Mouse (Mus musculus) forebrain, embryonic 12.5 days (tissue): ENCODE measurements around the gene Mrpl55. TPM values are rescaled to one million over a fixed set of nuclear protein-coding genes. Genes with fewer than 3 reads are reported as not detected.

Experiments used
- ATAC-seq: fragments of 200-750 bp; cut with Nextera tagmentation; 2 replicates; pipeline ENCODE4 v1.8.0; 2017; ENCODE audit warnings: moderate TSS enrichment; ENCODE audit not compliant: low FRiP score
- H3K27ac ChIP-seq: fragments of 300-500 bp; sonication (generic); 2 replicates; pipeline ENCODE4 v1.5.1; 2016; ENCODE audit warnings: mild to moderate bottlenecking
- H3K27me3 ChIP-seq: fragments of 300-500 bp; sonication (generic); 2 replicates; pipeline ENCODE4 v1.6.1; 2016; ENCODE audit warnings: mild to moderate bottlenecking
- H3K36me3 ChIP-seq: fragments of 300-500 bp; sonication (generic); replicated peaks from 2 replicates; pipeline ENCODE4 v1.6.1; 2016; ENCODE audit warnings: mild to moderate bottlenecking
- H3K4me1 ChIP-seq: fragments of 300-500 bp; sonication (generic); 2 replicates; pipeline ENCODE4 v1.6.1; 2016
- H3K4me2 ChIP-seq: fragments of 300-500 bp; sonication (generic); 2 replicates; pipeline ENCODE4 v1.6.1; 2016; ENCODE audit warnings: mild to moderate bottlenecking, moderate library complexity
- H3K4me3 ChIP-seq: fragments of 300-500 bp; sonication (generic); replicated peaks from 2 replicates; pipeline ENCODE4 v1.5.1; 2016; ENCODE audit warnings: mild to moderate bottlenecking
- H3K9ac ChIP-seq: fragments of 300-500 bp; sonication (generic); 2 replicates; pipeline ENCODE4 v1.6.1; 2016; ENCODE audit warnings: mild to moderate bottlenecking
- H3K9me3 ChIP-seq: fragments of 300-500 bp; sonication (generic); 2 replicates; pipeline ENCODE4 v1.6.1; 2016
- WGBS: fragments of 180-500 bp; shearing (Covaris S2); methylation state at CpG from one replicate; pipeline ENCODE4 v1.1.7; 2016; 5-methylcytosine and 5-hydroxymethylcytosine counted together
- polyA plus RNA-seq: library from polyadenylated mRNA; unstranded; fragments of >200 nt; fragmentation: Nextera tagmentation; extraction: Ambion mirVana; gene quantifications from 2 replicates; pipeline ENCODE4 v1.2.1, GENCODE M21; 2016

Gene Mrpl55
- polyA plus RNA-seq, 1 experiment from 2014 or later: 88.9 TPM

GRCm38 (mm10) chr11:59170549-59170948 is 31.7 kb upstream of the Mrpl55 start:
- H3K9ac ChIP-seq: no peak overlapping the region
- no peak overlapping the region for H3K4me3 ChIP-seq
- no peaks in the 10 kb centered on the region for H3K4me1 ChIP-seq
- no peaks in the 10 kb centered on the region for H3K36me3 ChIP-seq
- ATAC-seq: no peak
- H3K4me2 ChIP-seq: no peak overlapping the region
- H3K9me3 ChIP-seq: no peaks in the 10 kb centered on the region
- peaks cover 42% of the 10 kb centered on the region for H3K27me3 ChIP-seq
- WGBS: 64% methylated on average over 4 of the region's 4 CpGs
- no peak overlapping the region for H3K27ac ChIP-seq

GRCm38 (mm10) chr11:59174189-59174838 is 28.0 kb upstream of the Mrpl55 start:
- Histone ChIP-seq H3K27me3 (peaks cover 80% of the 10 kb centered on the region), H3K4me3 (no peak overlapping the region), H3K36me3 (no peaks in the 10 kb centered on the region), H3K4me2 (no peak overlapping the region), H3K27ac (no peak overlapping the region), H3K9ac (no peak overlapping the region), H3K9me3 (no peaks in the 10 kb centered on the region), H3K4me1 (0 out of 2 replicates have a peak, but pooled peaks cover 3% of the 10 kb centered on the region)
- 59% methylated on average over 6 of the region's 6 CpGs for WGBS
- ATAC-seq: no peak

GRCm38 (mm10) chr11:59176475-59176874 is 25.8 kb upstream of the Mrpl55 start:
- Histone ChIP-seq H3K36me3 (no peaks in the 10 kb centered on the region), H3K4me3 (peak overlapping the region; percentile 10; the same call in 1 of the 2 replicates), H3K27me3 (peaks cover 80% of the 10 kb centered on the region), H3K9me3 (no peaks in the 10 kb centered on the region), H3K4me1 (0 out of 2 replicates have a peak, but pooled peaks cover 3% of the 10 kb centered on the region), H3K27ac (no peak overlapping the region), H3K4me2 (no peak overlapping the region), H3K9ac (no peak overlapping the region)
- 4% methylated on average over 48 of the region's 48 CpGs for WGBS
- no peak for ATAC-seq

GRCm38 (mm10) chr11:59176921-59177320 is 25.4 kb upstream of the Mrpl55 start:
- Histone ChIP-seq H3K9ac (no peak overlapping the region), H3K36me3 (no peaks in the 10 kb centered on the region), H3K27ac (no peak overlapping the region), H3K9me3 (no peaks in the 10 kb centered on the region), H3K27me3 (peaks cover 77% of the 10 kb centered on the region), H3K4me3 (0 out of 2 replicates have a peak overlapping the region, but pooled peaks have one; percentile 10), H3K4me1 (0 out of 2 replicates have a peak, but pooled peaks cover 3% of the 10 kb centered on the region), H3K4me2 (no peak overlapping the region)
- no peak for ATAC-seq
- 7% methylated on average over 34 of the region's 34 CpGs for whole genome bisulfite sequencing

GRCm38 (mm10) chr11:59182864-59183331 is 19.4 kb upstream of the Mrpl55 start, which contains the start of gene Gjc2:
Gene Gjc2 (minus strand): TSS chr11:59183213.
- ATAC-seq: no peak
- H3K9me3 ChIP-seq: no peaks in the 10 kb centered on the region
- H3K9ac ChIP-seq: no peak within 1 kb of the TSS
- no peak within 1 kb of the TSS for H3K4me2 ChIP-seq
- WGBS: 41% methylated on average over 3 of the region's 3 CpGs
- H3K27ac ChIP-seq: no peak within 1 kb of the TSS
- H3K27me3 ChIP-seq: peaks cover 23% of the 10 kb centered on the region
- H3K4me1 ChIP-seq: no peaks in the 10 kb centered on the region
- H3K4me3 ChIP-seq: no peak within 1 kb of the TSS
- H3K36me3 ChIP-seq: peaks cover 31% of the 10 kb centered on the region

- ATAC-seq: no peak
- 38% methylated on average over 3 of the region's 3 CpGs for WGBS
Measured at GRCm38 (mm10) chr11:59183821-59184220, 18.5 kb upstream of the Mrpl55 start.

GRCm38 (mm10) chr11:59185490-59185889 is 16.8 kb upstream of the Mrpl55 start:
- Histone ChIP-seq H3K4me1 (peaks cover 7% of the 10 kb centered on the region; the same call in 1 of the 2 replicates), H3K4me3 (no peak overlapping the region), H3K4me2 (no peak overlapping the region), H3K9me3 (no peaks in the 10 kb centered on the region), H3K9ac (no peak overlapping the region), H3K27me3 (peaks cover 2% of the 10 kb centered on the region; the same call in 1 of the 2 replicates), H3K27ac (no peak overlapping the region), H3K36me3 (peaks cover 31% of the 10 kb centered on the region)
- 85% methylated on average over 5 of the region's 5 CpGs for WGBS
- ATAC-seq: no peak

More at GRCm38 (mm10) chr11:59183821-59184220, 18.5 kb upstream of the Mrpl55 start:
- Histone ChIP-seq H3K4me1 (no peaks in the 10 kb centered on the region), H3K36me3 (peaks cover 31% of the 10 kb centered on the region), H3K9ac (no peak overlapping the region), H3K27me3 (peaks cover 14% of the 10 kb centered on the region), H3K9me3 (no peaks in the 10 kb centered on the region), H3K4me3 (no peak overlapping the region), H3K4me2 (no peak overlapping the region), H3K27ac (no peak overlapping the region)

- Histone ChIP-seq H3K27me3 (no peaks in the 10 kb centered on the region), H3K4me3 (no peak overlapping the region), H3K4me2 (no peak overlapping the region), H3K4me1 (peaks cover 12% of the 10 kb centered on the region), H3K9ac (no peak overlapping the region), H3K36me3 (peaks cover 31% of the 10 kb centered on the region), H3K9me3 (no peaks in the 10 kb centered on the region), H3K27ac (no peak overlapping the region)
- no peak for ATAC-seq
- 91% methylated on average over 6 of the region's 6 CpGs for WGBS
Measured at GRCm38 (mm10) chr11:59187706-59188105, 14.6 kb upstream of the Mrpl55 start.

- peak overlapping the region; percentile 60 for H3K4me3 ChIP-seq
- H3K36me3 ChIP-seq: no peaks in the 10 kb centered on the region; the same call in 1 of the 2 replicates
- under 1% methylated on average over 54 of the region's 59 CpGs for WGBS
- H3K4me2 ChIP-seq: peak overlapping the region; percentile 64
- H3K9me3 ChIP-seq: no peaks in the 10 kb centered on the region
- peak; percentile 96 for ATAC-seq
- H3K4me1 ChIP-seq: peaks cover 12% of the 10 kb centered on the region
- H3K9ac ChIP-seq: peak overlapping the region; percentile 57
- H3K27me3 ChIP-seq: no peaks in the 10 kb centered on the region
- peak overlapping the region; percentile 88 for H3K27ac ChIP-seq
Measured at GRCm38 (mm10) chr11:59191231-59192058, 10.8 kb upstream of the Mrpl55 start.

GRCm38 (mm10) chr11:59192059-59192386 is 10.3 kb upstream of the Mrpl55 start, which contains the start of gene Guk1:
Gene Guk1 (minus strand): TSS chr11:59192212.
- Histone ChIP-seq H3K9ac (peak within 1 kb of the TSS; percentile 57), H3K4me2 (peak within 1 kb of the TSS; percentile 64), H3K4me3 (peak within 1 kb of the TSS; percentile 60), H3K36me3 (no peaks in the 10 kb centered on the region), H3K27me3 (no peaks in the 10 kb centered on the region), H3K9me3 (no peaks in the 10 kb centered on the region), H3K27ac (peak within 1 kb of the TSS; percentile 88), H3K4me1 (peaks cover 12% of the 10 kb centered on the region)
- WGBS: 5% methylated on average over 16 of the region's 16 CpGs
- peak; percentile 33; the same call in 1 of the 2 replicates for ATAC-seq

GRCm38 (mm10) chr11:59196230-59196629 is 6.1 kb upstream of the Mrpl55 start:
- H3K4me3 ChIP-seq: no peak overlapping the region
- ATAC-seq: no peak
- 0 out of 2 replicates have a peak, but pooled peaks cover 7% of the 10 kb centered on the region for H3K36me3 ChIP-seq
- no peaks in the 10 kb centered on the region for H3K9me3 ChIP-seq
- no peak overlapping the region for H3K9ac ChIP-seq
- H3K27me3 ChIP-seq: no peaks in the 10 kb centered on the region
- no peak overlapping the region for H3K4me2 ChIP-seq
- H3K4me1 ChIP-seq: peaks cover 4% of the 10 kb centered on the region
- no peak overlapping the region for H3K27ac ChIP-seq

- Histone ChIP-seq H3K36me3 (peaks cover 26% of the 10 kb centered on the region), H3K27ac (no peak overlapping the region)
Measured at GRCm38 (mm10) chr11:59201216-59202002, 877 bp upstream of the Mrpl55 start.

More at GRCm38 (mm10) chr11:59201216-59202002, 877 bp upstream of the Mrpl55 start:
- no peaks in the 10 kb centered on the region for H3K27me3 ChIP-seq
- WGBS: 38% methylated on average over 16 of the region's 16 CpGs
- peaks cover 19% of the 10 kb centered on the region for H3K4me1 ChIP-seq
- peak overlapping the region; percentile 82 for H3K4me2 ChIP-seq
- no peak for ATAC-seq
- H3K9ac ChIP-seq: peak overlapping the region; percentile 81
- H3K9me3 ChIP-seq: no peaks in the 10 kb centered on the region
- peak overlapping the region; percentile 87 for H3K4me3 ChIP-seq
